Mouse (Mus musculus): ENCODE results near the gene Hist1h3b.
"Not testable (repeated sequence)": the region's sequence is repeated elsewhere in the genome, so short reads cannot be mapped to it uniquely, and the experiment has no call there.

Gene Hist1h3b

DNA sequence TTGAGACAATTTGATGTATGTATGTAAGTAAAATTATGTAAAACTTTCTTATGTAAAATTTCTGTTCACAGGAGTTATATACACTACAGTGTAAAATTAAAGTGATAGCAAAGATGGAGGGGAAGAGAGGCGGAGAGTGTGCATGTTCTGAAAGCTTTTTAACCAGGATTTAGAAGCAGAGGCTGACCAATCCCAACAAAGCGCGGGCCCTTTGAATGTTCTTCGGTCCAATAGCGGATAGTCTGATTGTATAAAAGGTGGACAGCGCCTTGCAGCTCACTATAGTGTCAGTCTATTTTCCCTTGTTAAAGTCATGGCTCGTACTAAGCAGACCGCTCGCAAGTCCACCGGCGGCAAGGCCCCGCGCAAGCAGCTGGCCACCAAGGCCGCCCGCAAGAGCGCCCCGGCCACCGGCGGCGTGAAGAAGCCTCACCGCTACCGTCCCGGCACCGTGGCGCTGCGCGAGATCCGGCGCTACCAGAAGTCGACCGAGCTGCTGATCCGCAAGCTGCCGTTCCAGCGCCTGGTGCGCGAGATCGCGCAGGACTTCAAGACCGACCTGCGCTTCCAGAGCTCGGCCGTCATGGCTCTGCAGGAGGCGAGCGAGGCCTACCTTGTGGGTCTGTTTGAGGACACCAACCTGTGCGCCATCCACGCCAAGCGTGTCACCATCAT, at the start of gene Hist1h3b:
TSS of gene Hist1h3b (plus strand) at position 201 of the 675 bp plus-strand sequence.
- peak; percentile 88 to 94 for DNase-seq

GRCm38 (mm10) chr13:23702801-23703200, 49.3 kb upstream of the Hist1h3b start:
- not testable (repeated sequence) for DNase-seq

- DNase-seq, result no peak
Measured at GRCm38 (mm10) chr13:23705751-23706356, 46.2 kb upstream of the Hist1h3b start.

DNA sequence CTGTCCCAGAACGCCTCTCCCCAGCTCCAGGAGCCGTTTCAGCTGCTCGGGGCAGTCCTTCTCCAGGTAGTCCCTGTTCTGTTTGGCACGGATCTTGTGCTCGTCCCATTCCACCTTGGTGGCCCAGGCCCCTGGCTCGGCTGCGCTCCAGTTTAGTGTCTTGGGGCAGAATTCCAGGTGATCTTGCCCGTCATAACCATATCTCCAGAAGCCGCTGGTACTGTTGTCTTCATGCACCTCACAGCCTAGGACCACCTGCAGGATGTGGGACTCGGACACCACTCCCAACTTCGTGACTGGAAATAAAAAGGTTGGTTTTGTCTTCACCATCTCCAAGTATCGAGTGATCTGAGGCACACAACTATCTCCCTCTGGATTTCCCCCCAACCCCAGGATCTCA, 45.3 kb upstream of the Hist1h3b start:
- no peak for DNase-seq

DNA sequence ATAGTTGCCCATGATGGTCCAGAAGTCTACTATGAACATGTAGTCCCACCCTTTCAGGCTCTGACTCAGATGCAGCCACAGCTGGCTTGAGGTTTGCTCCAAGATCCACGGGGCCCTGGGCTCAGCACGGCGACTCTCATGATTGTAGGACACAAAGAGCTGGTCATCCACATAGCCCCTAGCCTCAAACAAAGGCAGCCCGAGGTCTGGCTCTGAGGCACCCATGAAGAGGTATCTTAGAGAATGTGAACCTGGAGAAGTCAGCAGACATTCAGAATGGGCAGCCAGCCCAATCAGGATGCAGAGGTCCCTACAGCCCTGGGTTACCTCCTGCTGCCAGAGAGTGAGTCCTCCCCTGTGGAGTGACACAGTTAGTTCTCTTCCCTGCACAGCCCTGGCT, 44.0 kb upstream of the Hist1h3b start:
- no peak for DNase-seq

GRCm38 (mm10) chr13:23708654-23709053, 43.4 kb upstream of the Hist1h3b start:
- peak in 1 of 2 experiments; percentile 37 for DNase-seq

- DNase-seq, result no peak
Measured at GRCm38 (mm10) chr13:23709714-23710373, 42.2 kb upstream of the Hist1h3b start.

DNA sequence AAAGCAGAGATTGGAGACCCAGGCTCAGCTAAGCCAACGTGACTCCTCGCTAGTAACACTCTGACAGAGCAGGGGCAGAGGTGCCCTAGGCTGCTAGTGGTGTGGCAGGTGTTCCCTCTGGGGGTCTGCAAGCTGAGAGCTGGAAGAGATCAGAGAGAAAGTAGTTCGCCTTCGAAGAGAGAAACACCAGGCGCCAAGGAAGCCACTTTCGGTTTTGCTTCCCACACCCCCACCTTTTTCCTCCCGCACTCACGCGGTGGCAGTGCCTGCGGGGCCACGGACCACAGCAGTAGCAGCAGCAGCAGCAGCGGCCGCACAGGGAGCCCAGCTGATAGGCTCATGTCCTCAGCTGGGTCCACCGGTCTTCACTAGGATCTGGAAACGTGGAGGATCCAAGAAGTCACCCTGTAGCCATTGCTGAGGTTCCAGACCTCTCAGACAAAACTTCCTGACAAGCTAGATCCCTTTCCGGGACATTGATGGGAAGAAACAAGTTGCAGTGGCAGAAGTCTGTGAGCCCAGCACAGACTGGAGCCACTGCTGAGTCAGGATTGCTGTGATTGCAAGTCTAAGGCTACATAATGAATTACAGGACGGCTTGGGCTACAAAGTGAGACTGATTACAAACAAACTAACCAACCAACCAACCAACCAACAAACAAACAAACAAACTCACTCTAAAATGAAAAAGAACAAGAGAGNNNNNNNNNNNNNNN, 41.5 kb upstream of the Hist1h3b start, which contains the start of gene Hfe:
TSS of gene Hfe (minus strand) at position 481 of the 716 bp plus-strand sequence.
- DNase-seq, result peak; percentile 53 to 76

GRCm38 (mm10) chr13:23716261-23717042, 35.6 kb upstream of the Hist1h3b start:
- no peak for DNase-seq

DNA sequence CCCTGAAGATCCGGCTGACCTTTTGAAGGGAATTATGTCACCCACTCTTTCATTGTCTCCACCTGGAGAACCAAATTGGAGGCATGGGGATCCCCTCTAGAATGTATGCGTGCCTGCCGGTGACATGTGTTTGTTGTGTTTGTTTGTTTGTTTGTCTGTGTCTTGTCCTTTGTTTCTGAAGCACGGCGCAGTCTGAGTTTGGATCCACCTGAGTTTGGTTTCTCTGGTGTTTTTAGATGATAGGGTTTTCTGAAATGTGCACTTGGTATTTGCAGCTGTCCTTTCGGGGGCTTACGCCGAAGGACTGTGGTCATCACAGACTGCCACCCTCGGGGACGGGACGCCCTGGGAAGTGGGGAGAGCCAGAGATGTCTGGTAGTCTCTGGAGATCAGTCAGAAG, 34.9 kb upstream of the Hist1h3b start:
- no peak for DNase-seq

DNA sequence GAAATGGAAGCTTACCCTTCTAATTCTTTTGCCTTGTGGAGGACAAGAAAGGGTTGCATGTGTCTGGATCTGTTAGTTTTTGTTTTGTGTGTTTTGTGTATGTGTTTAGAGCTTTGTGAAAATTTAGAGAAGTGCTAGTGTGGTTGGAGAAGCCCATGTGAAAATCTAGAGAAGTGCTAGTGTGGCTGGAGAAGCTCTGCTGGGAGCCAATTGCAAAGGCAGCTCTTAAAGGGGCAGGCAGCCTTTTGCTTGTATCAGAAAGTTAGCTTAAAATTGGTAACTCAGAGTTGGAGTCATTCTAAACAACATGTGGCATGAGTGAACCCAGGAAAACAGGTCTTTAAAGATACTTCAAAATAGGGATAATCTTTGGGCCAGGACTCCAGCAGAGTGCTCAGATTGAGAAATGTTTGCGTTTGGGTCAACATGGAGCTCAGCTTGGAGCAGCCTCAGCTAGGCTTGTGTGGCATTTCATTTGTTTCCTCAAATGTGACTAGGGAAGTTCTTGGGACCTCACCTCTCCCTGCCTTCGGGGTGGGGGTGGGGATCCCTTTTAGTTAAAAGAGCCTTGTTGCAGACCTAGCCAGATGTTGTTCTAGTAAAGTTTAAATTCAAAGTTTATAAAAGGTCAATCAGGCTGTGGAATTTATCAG, 34.3 kb upstream of the Hist1h3b start:
- not testable (repeated sequence) for DNase-seq

- no peak for DNase-seq
Measured at GRCm38 (mm10) chr13:23724239-23724638, 27.8 kb upstream of the Hist1h3b start.

DNA sequence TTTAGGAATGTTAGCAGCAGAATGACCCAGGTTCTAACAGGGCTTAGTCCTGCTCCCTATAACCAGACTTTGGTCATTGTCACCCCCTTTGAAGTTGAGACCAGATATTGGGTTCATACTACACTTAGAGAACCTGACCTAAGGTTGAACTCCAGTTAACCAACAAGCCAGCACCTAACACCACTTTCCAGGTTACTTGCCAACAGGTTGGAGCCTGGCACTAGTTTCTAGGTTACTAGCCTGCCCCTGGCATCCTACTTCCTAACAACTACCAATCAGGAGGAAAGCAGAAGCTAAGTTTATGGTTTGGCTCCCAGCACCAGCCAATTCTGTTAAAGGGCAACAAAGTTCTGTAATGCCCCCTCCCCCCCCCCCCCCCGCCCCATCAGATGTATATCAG, 26.9 kb upstream of the Hist1h3b start:
- no peak for DNase-seq

- DNase-seq, result no peak
Measured at GRCm38 (mm10) chr13:23728472-23729191, 23.4 kb upstream of the Hist1h3b start.

DNA sequence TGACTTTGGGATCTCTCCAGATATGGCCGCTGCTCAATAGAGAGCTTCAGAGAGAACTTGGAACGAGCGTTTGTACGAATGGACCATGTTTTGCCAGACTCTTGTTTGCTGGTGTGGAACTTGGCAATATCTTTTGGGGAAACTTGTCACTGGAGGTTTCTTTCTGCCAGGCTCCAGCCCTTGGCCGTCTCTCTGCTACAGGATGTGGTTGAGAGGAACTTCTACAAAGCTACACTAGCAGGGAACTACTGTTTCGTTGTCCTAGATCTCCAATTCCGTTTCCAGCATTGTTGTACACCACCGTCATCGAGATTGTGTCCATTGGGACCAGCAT, 22.9 kb upstream of the Hist1h3b start:
- no peak for DNase-seq

DNA sequence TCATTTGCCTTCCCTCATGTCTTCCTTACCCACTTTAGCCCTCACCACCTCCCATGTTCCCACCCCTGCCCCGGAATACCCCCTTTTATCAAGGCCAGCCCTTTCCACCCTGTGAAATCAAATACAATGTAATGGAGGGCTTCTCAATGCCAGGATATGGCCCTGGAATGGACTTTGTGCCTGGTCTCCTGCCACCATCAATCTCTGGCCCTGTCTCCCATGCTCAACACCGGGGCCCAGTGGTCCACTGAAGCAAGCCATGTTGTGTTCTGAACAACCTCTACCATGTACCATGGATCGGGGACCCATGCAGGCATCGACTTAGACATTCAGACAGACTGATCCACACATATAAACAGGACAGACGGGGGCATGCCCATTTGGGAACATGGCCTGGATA, 22.4 kb upstream of the Hist1h3b start:
- no peak for DNase-seq

GRCm38 (mm10) chr13:23730479-23730878, 21.6 kb upstream of the Hist1h3b start:
- peak; percentile 70 to 89 for DNase-seq

GRCm38 (mm10) chr13:23732156-23732804, 19.8 kb upstream of the Hist1h3b start:
- peak; percentile 46 to 48 for DNase-seq

DNA sequence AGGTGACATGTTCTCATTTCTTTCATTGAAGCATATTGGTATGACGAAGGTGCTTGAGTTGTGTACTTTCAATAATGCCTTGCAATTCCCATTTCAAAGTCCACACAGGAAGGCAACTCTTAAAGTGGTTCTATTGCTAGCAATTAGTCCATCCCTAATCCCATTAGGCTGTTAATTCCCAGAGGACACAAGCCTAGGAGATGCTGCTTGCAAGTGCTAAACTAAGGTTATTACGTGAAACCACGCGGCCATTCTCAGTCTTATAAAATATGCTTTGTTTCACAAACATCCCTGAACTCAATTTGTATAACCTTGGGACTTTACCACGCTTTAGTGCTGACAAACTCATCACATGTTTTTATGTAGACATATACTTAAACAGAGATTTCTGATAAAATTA, 15.0 kb upstream of the Hist1h3b start:
- no peak for DNase-seq

- DNase-seq, result peak in 1 of 2 experiments; percentile 49
Measured at GRCm38 (mm10) chr13:23738041-23738440, 14.0 kb upstream of the Hist1h3b start.

DNA sequence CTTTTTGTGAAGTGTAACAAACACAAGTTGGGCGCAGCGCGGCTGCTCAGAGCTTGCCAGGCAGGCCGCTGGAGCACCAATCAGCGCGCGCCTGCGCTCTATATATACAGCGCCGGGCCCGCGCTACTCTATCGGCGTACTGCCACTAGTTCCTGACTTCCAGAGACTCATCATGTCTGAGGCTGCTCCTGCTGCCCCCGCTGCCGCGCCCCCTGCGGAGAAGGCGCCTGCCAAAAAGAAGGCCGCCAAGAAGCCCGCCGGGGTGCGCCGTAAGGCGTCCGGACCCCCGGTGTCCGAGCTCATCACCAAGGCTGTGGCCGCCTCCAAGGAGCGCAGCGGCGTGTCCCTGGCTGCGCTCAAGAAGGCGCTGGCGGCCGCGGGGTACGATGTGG, 13.4 kb upstream of the Hist1h3b start, which contains the start of gene Hist1h1c:
TSS of gene Hist1h1c (plus strand) at position 132 of the 392 bp plus-strand sequence.
- peak; percentile 91 to 92 for DNase-seq

Data from kidney, postnatal 36 days (tissue).